In the genomic region with DNA sequence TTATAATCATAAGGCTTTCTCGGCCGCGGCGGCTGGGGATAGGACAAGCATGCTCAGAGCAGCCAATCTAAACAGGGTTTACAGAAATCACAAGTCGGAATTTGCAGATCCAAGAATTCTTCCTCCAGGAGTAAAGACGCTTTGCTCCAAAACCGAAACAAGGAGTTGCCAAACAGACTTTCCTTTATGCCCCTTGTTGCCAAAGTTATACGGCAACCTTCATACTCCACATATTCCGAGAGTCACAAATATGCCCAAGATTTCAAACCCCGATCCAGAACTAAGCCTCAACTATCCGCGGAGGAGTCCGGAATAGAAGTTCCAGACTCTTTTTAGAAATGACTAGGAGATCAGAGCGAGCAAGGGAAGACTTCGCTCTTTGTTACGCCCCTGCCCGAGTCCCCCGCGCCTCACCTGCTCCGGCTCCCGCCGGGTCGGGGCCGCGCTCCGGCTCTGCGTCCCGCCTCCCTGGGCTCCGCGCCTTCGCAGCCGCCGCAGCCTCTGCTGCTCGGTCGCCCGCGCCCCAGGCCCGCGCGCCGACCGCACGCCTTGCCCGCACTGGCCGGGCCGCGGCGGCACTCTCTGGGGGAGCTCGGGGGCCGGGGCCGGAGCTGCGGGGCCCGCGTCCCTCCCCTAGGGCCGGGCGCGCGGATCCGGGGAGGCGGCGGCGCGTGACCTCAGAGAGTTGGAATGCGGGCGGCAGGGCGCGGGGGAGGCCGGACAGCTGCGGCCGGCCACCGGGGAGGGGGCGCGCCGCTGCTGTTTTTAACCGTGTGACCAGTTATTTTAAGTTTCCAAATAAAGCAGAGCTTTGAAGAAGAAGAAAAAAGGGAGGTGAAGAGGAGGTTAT, we compare ENCODE assay signal across 8 mouse cellular contexts. TPM values are rescaled to one million over a fixed set of nuclear protein-coding genes. Genes with fewer than 3 reads are reported as not detected.
A peak's percentile ranks its signal among the peaks of the same experiment; 100 is the strongest.
DNase-seq lines count a peak whose midpoint lies in the region; ATAC-seq and TF ChIP-seq lines count a peak whose summit lies in the region.

Gene Ptpn21 (minus strand): TSS at position 455 of the 850 bp plus-strand sequence.

- H3K9ac ChIP-seq in intestine, embryonic 16.5 days (ENCODE audit: low read depth, low read length), result peak within 1 kb of the TSS; percentile 93
- H3K9ac ChIP-seq in liver, postnatal 0 days (replicated peaks), result peak within 1 kb of the TSS; percentile 78

- ATAC-seq in granulocyte monocyte progenitor cell, adult 5-6 weeks (replicated peaks; ENCODE audit: poor library complexity, severe bottlenecking), result peak; percentile 15
- ATAC-seq in intestine, embryonic 16.5 days, result peak; percentile 74
- peak; percentile 65 for ATAC-seq in liver, postnatal 0 days

- TF ChIP-seq EP300 in liver, postnatal 0 days (IDR thresholded peaks at IDR 0.05; ENCODE audit: low read depth), result no peak

- H3K27ac ChIP-seq in thymus, adult 2 months (ENCODE audit: control insufficient read depth, insufficient read depth, low read length), result no peak within 1 kb of the TSS
- H3K27ac ChIP-seq in cortical plate, adult 2 months (ENCODE audit: insufficient read depth, low read length), result peak within 1 kb of the TSS; percentile 91; the same call in 1 of the 2 replicates
- peak within 1 kb of the TSS; percentile 92 for H3K27ac ChIP-seq in intestine, embryonic 16.5 days (ENCODE audit: low read length)
- H3K27ac ChIP-seq in liver, postnatal 0 days (ENCODE audit: low read depth), result peak within 1 kb of the TSS; percentile 79

- H3K4me1 ChIP-seq in thymus, adult 2 months (replicated peaks; ENCODE audit: control insufficient read depth, insufficient read depth, low read length), result peaks cover 13% of the 10 kb centered on the region
- H3K4me1 ChIP-seq in cortical plate, adult 2 months (ENCODE audit: control insufficient read depth, insufficient read depth, low read length), result peaks cover 3% of the 10 kb centered on the region
- peaks cover 22% of the 10 kb centered on the region for H3K4me1 ChIP-seq in intestine, embryonic 16.5 days (ENCODE audit: control insufficient read depth, insufficient read depth, low read length)
- H3K4me1 ChIP-seq in liver, postnatal 0 days (ENCODE audit: insufficient read depth), result peaks cover 24% of the 10 kb centered on the region

- peak within 1 kb of the TSS; percentile 60 for H3K4me2 ChIP-seq in intestine, embryonic 16.5 days (ENCODE audit: low read depth, low read length)
- H3K4me2 ChIP-seq in liver, postnatal 0 days (ENCODE audit: low read depth, low read length), result peak within 1 kb of the TSS; percentile 75

- peak within 1 kb of the TSS; percentile 19; the same call in 1 of the 2 replicates for H3K4me3 ChIP-seq in thymus, adult 2 months (ENCODE audit: control insufficient read depth, insufficient read depth, low read length)
- peak within 1 kb of the TSS; percentile 52 for H3K4me3 ChIP-seq in cortical plate, adult 2 months (ENCODE audit: insufficient read depth, low read length)
- peak within 1 kb of the TSS; percentile 81 for H3K4me3 ChIP-seq in intestine, embryonic 16.5 days (ENCODE audit: low read length)
- peak within 1 kb of the TSS; percentile 62 for H3K4me3 ChIP-seq in liver, postnatal 0 days (ENCODE audit: low read depth, low read length)

- WGBS in thymus, adult 2 months, result 4% methylated on average over 75 of the region's 75 CpGs
- under 1% methylated on average over 75 of the region's 75 CpGs for WGBS in intestine, embryonic 16.5 days
- WGBS in liver, postnatal 0 days (ENCODE audit: insufficient replicate concordance), result 1% methylated on average over 73 of the region's 75 CpGs

- no peaks in the 10 kb centered on the region for H3K9me3 ChIP-seq in intestine, embryonic 16.5 days (ENCODE audit: control insufficient read depth, low read length)
- H3K9me3 ChIP-seq in liver, postnatal 0 days (ENCODE audit: low read length), result no peaks in the 10 kb centered on the region

- DNase-seq in thymus, adult 2 months, result no peak
- DNase-seq in thymus, postnatal 10 days (ENCODE audit: low spot score in 2 of 2), result no peak
- peak; percentile 57 for DNase-seq in liver, postnatal 0 days
- peak; percentile 50 for DNase-seq in ovary, adult 18-20 months (ENCODE audit: low spot score)
- DNase-seq in layer of hippocampus, postnatal 25 days (ENCODE audit: extremely low spot score in 1 of 2, low spot score in 1 of 2), result no peak

- no peak for TF ChIP-seq CTCF in thymus, adult 2 months (IDR thresholded peaks at IDR 0.05; ENCODE audit: borderline replicate concordance, control insufficient read depth, extremely low read depth, insufficient read depth, low read length, poor library complexity)
- no peak for TF ChIP-seq CTCF in cortical plate, adult 2 months (IDR thresholded peaks at IDR 0.05; ENCODE audit: extremely low read depth, insufficient read depth, low read length)
- no peak for TF ChIP-seq CTCF in liver, postnatal 0 days (IDR thresholded peaks at IDR 0.05; ENCODE audit: low read depth)

- no peak for TF ChIP-seq POLR2A in thymus, adult 2 months (IDR thresholded peaks at IDR 0.05; ENCODE audit: control insufficient read depth, extremely low read depth, insufficient read depth, low read length, poor library complexity)
- no peak for TF ChIP-seq POLR2A in cortical plate, adult 2 months (IDR thresholded peaks at IDR 0.05; ENCODE audit: extremely low read depth, insufficient read depth, low read length)

- peaks cover 20% of the 10 kb centered on the region for H3K27me3 ChIP-seq in thymus, adult 2 months (ENCODE audit: control insufficient read depth, insufficient read depth, low read length)
- H3K27me3 ChIP-seq in intestine, embryonic 16.5 days (replicated peaks; ENCODE audit: control insufficient read depth, insufficient read depth, low read length), result no peaks in the 10 kb centered on the region
- peaks cover 28% of the 10 kb centered on the region for H3K27me3 ChIP-seq in liver, postnatal 0 days (ENCODE audit: insufficient read depth, low read length)

- H3K36me3 ChIP-seq in thymus, adult 2 months (ENCODE audit: control insufficient read depth, insufficient read depth, low read length), result no peaks in the 10 kb centered on the region
- H3K36me3 ChIP-seq in intestine, embryonic 16.5 days (ENCODE audit: control insufficient read depth, insufficient read depth, low read length), result no peaks in the 10 kb centered on the region
- no peaks in the 10 kb centered on the region for H3K36me3 ChIP-seq in liver, postnatal 0 days (replicated peaks; ENCODE audit: insufficient read depth, low read length)

RNA-seq across cellular contexts. Expression of gene Ptpn21, which starts in this region (rescaled TPM):
- 5.6 and 7.9 TPM in 2 replicates for polyA plus RNA-seq in thymus, adult 2 months (2012; rRNA removed)
- 8.5 and 10.6 TPM in 2 replicates for polyA plus RNA-seq in cortical plate, adult 2 months (2012; rRNA removed)
- 4.7 and 7.8 TPM in 2 replicates for total RNA-seq in granulocyte monocyte progenitor cell, adult 5-6 weeks (2014; fragmentation: Nextera tagmentation)
- 2.7 and 3.2 TPM in 2 replicates for total RNA-seq in granulocyte monocyte progenitor cell, adult 5-6 weeks (2017)
- polyA plus RNA-seq in intestine, embryonic 16.5 days (2015; fragmentation: Nextera tagmentation; extraction: Ambion mirVana), result 4.7 and 6.1 TPM in 2 replicates
- polyA plus RNA-seq in liver, postnatal 0 days (2015; fragmentation: Nextera tagmentation; extraction: Ambion mirVana), result 4.0 and 4.1 TPM in 2 replicates
- total RNA-seq in layer of hippocampus, postnatal 25 days (2021), result 1 to 10 TPM; 7.8 to 7.9 TPM

Comparison
In these comparisons a context has a peak if more than half of its experiments do, and no peak if none do; other contexts are left out.
1. DNase-seq: peak in liver, postnatal 0 days (single experiment) and ovary, adult 18-20 months (single experiment); none in thymus, adult 2 months (single experiment), thymus, postnatal 10 days (0 of 2) and layer of hippocampus, postnatal 25 days (0 of 2).
2. H3K4me3 ChIP-seq: peak in every context shown above with its lines; median percentile 81 in intestine, embryonic 16.5 days; 62 in liver, postnatal 0 days; 52 in cortical plate, adult 2 months; 19 in thymus, adult 2 months.
3. ATAC-seq: peak in every context shown above with its lines; median percentile 74 in intestine, embryonic 16.5 days; 65 in liver, postnatal 0 days; 15 in granulocyte monocyte progenitor cell, adult 5-6 weeks.